Mouse (Mus musculus): Measurements from ENCODE around the gene Il22ra2. TPM values are rescaled to one million over a fixed set of nuclear protein-coding genes. Genes with fewer than 3 reads are reported as not detected.

Il22ra2 gene
- not detected in 2 replicates for polyA plus RNA-seq (2012; ENCODE audit: low replicate concordance)

GRCm38 (mm10) chr10:19621408-19622048, at the start of gene Il22ra2:
TSS of gene Il22ra2 (plus strand) at chr10:19621998.

GRCm38 (mm10) chr10:19591641-19592441, 30.0 kb upstream of the Il22ra2 start, which contains the start of gene Ifngr1:
TSS of gene Ifngr1 (plus strand) at chr10:19591949.

Other genes with a start within 250 kb of the Il22ra2 start
- 3.0 and 3.9 TPM in 2 replicates for gene Ifngr1, start 30.0 kb upstream of the Il22ra2 start, polyA plus RNA-seq (2012; ENCODE audit: low replicate concordance)
- not detected in 2 replicates for gene Il20ra, start 90.6 kb downstream of the Il22ra2 start, polyA plus RNA-seq (2012; ENCODE audit: low replicate concordance)
- gene Slc35d3, start 229.5 kb downstream of the Il22ra2 start, polyA plus RNA-seq (2012; ENCODE audit: low replicate concordance) = 0.42 and 0.75 TPM in 2 replicates